Mouse (Mus musculus) midbrain, postnatal 0 days (tissue): ENCODE data around the gene Hnrnpll. TPM values are rescaled to one million over a fixed set of nuclear protein-coding genes. Genes with fewer than 3 reads are reported as not detected.

Experiments used
- ATAC-seq: fragments of 200-750 bp; cut with Nextera tagmentation; 2 replicates; pipeline ENCODE4 v1.8.0; 2017; ENCODE audit warnings: moderate number of reproducible peaks, mild to moderate bottlenecking, moderate TSS enrichment, moderate library complexity; ENCODE audit not compliant: low FRiP score
- DNase-seq: peaks from one replicate; pipeline ENCODE4 v3.0.0-alpha.2; 2015; ENCODE audit warnings: low spot score
- H3K27ac ChIP-seq: fragments of 300-500 bp; sonication (generic); 2 replicates; pipeline ENCODE4 v1.5.1; 2014; ENCODE audit warnings: low read depth, mild to moderate bottlenecking, low read length, mixed read lengths
- H3K27me3 ChIP-seq: fragments of 300-500 bp; sonication (generic); 2 replicates; pipeline ENCODE4 v1.6.1; 2014; ENCODE audit warnings: low read length, control low read depth, mixed read lengths; ENCODE audit not compliant: insufficient read depth
- H3K36me3 ChIP-seq: fragments of 300-500 bp; sonication (generic); 2 replicates; pipeline ENCODE4 v1.6.1; 2014; ENCODE audit warnings: low read length, control low read depth, mixed read lengths; ENCODE audit not compliant: insufficient read depth
- H3K4me1 ChIP-seq: fragments of 300-500 bp; sonication (generic); 2 replicates; pipeline ENCODE4 v1.6.1; 2014; ENCODE audit warnings: mild to moderate bottlenecking, control low read depth, antibody characterized with exemption, low read length, mixed read lengths; ENCODE audit not compliant: insufficient read depth
- H3K4me2 ChIP-seq: fragments of 300-500 bp; sonication (generic); 2 replicates; pipeline ENCODE4 v1.6.1; 2014; ENCODE audit warnings: low read depth, mild to moderate bottlenecking, low read length, mixed read lengths; ENCODE audit not compliant: poor library complexity, severe bottlenecking
- H3K4me3 ChIP-seq: fragments of 300-500 bp; sonication (generic); 2 replicates; pipeline ENCODE4 v1.5.1; 2014; ENCODE audit warnings: low read depth, mild to moderate bottlenecking, low read length, moderate library complexity
- H3K9ac ChIP-seq: fragments of 300-500 bp; sonication (generic); replicated peaks from 2 replicates; pipeline ENCODE4 v1.6.1; 2014; ENCODE audit warnings: mild to moderate bottlenecking, low read length, moderate library complexity, mixed read lengths; ENCODE audit not compliant: poor library complexity, severe bottlenecking
- H3K9me3 ChIP-seq: fragments of 300-500 bp; sonication (generic); 2 replicates; pipeline ENCODE4 v1.6.1; 2016; ENCODE audit warnings: low read length, control low read depth
- CTCF ChIP-seq: IDR thresholded peaks from 2 replicates; pipeline ENCODE4 v1.5.1; 2016; ENCODE audit warnings: antibody characterized with exemption, mild to moderate bottlenecking
- WGBS: fragments of 180-500 bp; shearing (Covaris S2); extraction: QIAGEN DNeasy Blood & Tissue Kit; methylation state at CpG from one replicate; pipeline ENCODE4 v1.1.7; 2014; 5-methylcytosine and 5-hydroxymethylcytosine counted together
- polyA plus RNA-seq: library from polyadenylated mRNA; unstranded; fragments of >200 nt; fragmentation: Nextera tagmentation; extraction: Ambion mirVana; gene quantifications from 2 replicates; pipeline ENCODE4 v1.2.1, GENCODE M21; 2015
- total RNA-seq: library from RNA; depleted of rRNA; stranded (reverse); fragments of >200 nt; gene quantifications from 2 replicates; pipeline ENCODE4 v1.2.3, GENCODE M21; 2014

The Hnrnpll gene
- total and polyA plus RNA-seq, 2 experiments from 2014 or later: 38.5 to 56.1 TPM

GRCm38 (mm10) chr17:79999631-80000030 is 62.5 kb downstream of the Hnrnpll start:
- ATAC-seq: no peak
- no peak for TF ChIP-seq CTCF

GRCm38 (mm10) chr17:79998986-79999385 is 63.1 kb downstream of the Hnrnpll start:
- 85% methylated on average over 5 of the region's 5 CpGs for WGBS
- Histone ChIP-seq H3K4me1 (no peaks in the 10 kb centered on the region), H3K9ac (no peak overlapping the region), H3K9me3 (no peaks in the 10 kb centered on the region), H3K36me3 (no peaks in the 10 kb centered on the region), H3K27ac (no peak overlapping the region), H3K4me3 (no peak overlapping the region), H3K27me3 (no peaks in the 10 kb centered on the region), H3K4me2 (no peak overlapping the region)
- DNase-seq (no peak), ATAC-seq (no peak)
- no peak for TF ChIP-seq CTCF

More at GRCm38 (mm10) chr17:79999631-80000030, 62.5 kb downstream of the Hnrnpll start:
- no peak overlapping the region for H3K4me2 ChIP-seq
- no peaks in the 10 kb centered on the region for H3K9me3 ChIP-seq
- 87% methylated on average over 14 of the region's 14 CpGs for WGBS
- H3K4me3 ChIP-seq: no peak overlapping the region
- H3K9ac ChIP-seq: no peak overlapping the region
- no peaks in the 10 kb centered on the region for H3K36me3 ChIP-seq
- DNase-seq: no peak
- no peak overlapping the region for H3K27ac ChIP-seq
- no peaks in the 10 kb centered on the region for H3K27me3 ChIP-seq
- no peaks in the 10 kb centered on the region for H3K4me1 ChIP-seq

GRCm38 (mm10) chr17:79995091-79995691 is 66.9 kb downstream of the Hnrnpll start:
- TF ChIP-seq CTCF: no peak
- Histone ChIP-seq H3K27me3 (no peaks in the 10 kb centered on the region), H3K9ac (no peak overlapping the region), H3K9me3 (no peaks in the 10 kb centered on the region), H3K36me3 (no peaks in the 10 kb centered on the region), H3K4me3 (no peak overlapping the region), H3K27ac (no peak overlapping the region), H3K4me1 (no peaks in the 10 kb centered on the region), H3K4me2 (no peak overlapping the region)
- WGBS: 91% methylated on average over 3 of the region's 3 CpGs
- DNase-seq (no peak), ATAC-seq (no peak)

- no peak for DNase-seq
- Histone ChIP-seq H3K27me3 (no peaks in the 10 kb centered on the region), H3K27ac (no peak overlapping the region), H3K9me3 (no peaks in the 10 kb centered on the region), H3K36me3 (no peaks in the 10 kb centered on the region), H3K4me3 (no peak overlapping the region), H3K9ac (no peak overlapping the region), H3K4me1 (no peaks in the 10 kb centered on the region), H3K4me2 (no peak overlapping the region)
- WGBS: 84% methylated on average over 3 of the region's 3 CpGs
- no peak for ATAC-seq
- TF ChIP-seq CTCF: no peak
Observed at GRCm38 (mm10) chr17:79992114-79992513, 70.0 kb downstream of the Hnrnpll start.

- Histone ChIP-seq H3K4me2 (no peak overlapping the region), H3K4me1 (no peaks in the 10 kb centered on the region), H3K27ac (no peak overlapping the region), H3K4me3 (no peak overlapping the region), H3K36me3 (no peaks in the 10 kb centered on the region), H3K9me3 (no peaks in the 10 kb centered on the region), H3K9ac (no peak overlapping the region), H3K27me3 (no peaks in the 10 kb centered on the region)
- 85% methylated on average over 12 of the region's 12 CpGs for WGBS
- no peak for TF ChIP-seq CTCF
- DNase-seq: no peak
- no peak for ATAC-seq
Observed at GRCm38 (mm10) chr17:79991166-79991958, 70.8 kb downstream of the Hnrnpll start.

GRCm38 (mm10) chr17:79990161-79990560 is 72.0 kb downstream of the Hnrnpll start:
- Histone ChIP-seq H3K4me2 (no peak overlapping the region), H3K27me3 (no peaks in the 10 kb centered on the region), H3K36me3 (no peaks in the 10 kb centered on the region), H3K4me1 (no peaks in the 10 kb centered on the region), H3K4me3 (no peak overlapping the region), H3K9ac (no peak overlapping the region), H3K9me3 (no peaks in the 10 kb centered on the region), H3K27ac (no peak overlapping the region)
- 89% methylated on average over 7 of the region's 7 CpGs for WGBS
- ATAC-seq (no peak), DNase-seq (no peak)
- TF ChIP-seq CTCF: no peak
